Mouse (Mus musculus) MN1 (cell line): Measurements from ENCODE around the gene Hacd4.
"Not testable (repeated sequence)": the region's sequence is repeated elsewhere in the genome, so short reads cannot be mapped to it uniquely, and the experiment has no call there.

Experiments used
- DNase-seq: peaks from one replicate; pipeline ENCODE4 v3.0.0-alpha.2; 2016; ENCODE audit warnings: low spot score

Hacd4 gene

GRCm38 (mm10) chr4:88432412-88433024 is 6.2 kb downstream of the Hacd4 start:
- DNase-seq, result no peak

GRCm38 (mm10) chr4:88427630-88428239 is 11.0 kb downstream of the Hacd4 start:
- no peak for DNase-seq

GRCm38 (mm10) chr4:88424563-88424962 is 14.2 kb downstream of the Hacd4 start:
- DNase-seq, result no peak

GRCm38 (mm10) chr4:88419378-88419777 is 19.4 kb downstream of the Hacd4 start:
- DNase-seq, result no peak

- DNase-seq, result no peak
These were observed 23.7 kb downstream of the Hacd4 start for GRCm38 (mm10) chr4:88415017-88415416.

GRCm38 (mm10) chr4:88412331-88412730 is 26.4 kb downstream of the Hacd4 start:
- DNase-seq, result no peak

- no peak for DNase-seq
These were observed 29.4 kb downstream of the Hacd4 start for GRCm38 (mm10) chr4:88409279-88409678.

GRCm38 (mm10) chr4:88406887-88407696 is 31.6 kb downstream of the Hacd4 start:
- DNase-seq, result peak; percentile 67

- no peak for DNase-seq
These were observed 35.8 kb downstream of the Hacd4 start for GRCm38 (mm10) chr4:88402884-88403283.

GRCm38 (mm10) chr4:88400992-88401313 is 37.8 kb downstream of the Hacd4 start:
- DNase-seq, result no peak

GRCm38 (mm10) chr4:88400302-88400991 is 38.3 kb downstream of the Hacd4 start:
- DNase-seq, result no peak

GRCm38 (mm10) chr4:88396995-88397521 is 41.7 kb downstream of the Hacd4 start:
- no peak for DNase-seq

- no peak for DNase-seq
These were observed 43.0 kb downstream of the Hacd4 start for GRCm38 (mm10) chr4:88395717-88396116.

GRCm38 (mm10) chr4:88390596-88390995 is 48.1 kb downstream of the Hacd4 start:
- DNase-seq, result not testable (repeated sequence)

- no peak for DNase-seq
These were observed 48.7 kb downstream of the Hacd4 start for GRCm38 (mm10) chr4:88390036-88390435.

- DNase-seq, result no peak
These were observed 66.2 kb downstream of the Hacd4 start for GRCm38 (mm10) chr4:88372293-88373224.

GRCm38 (mm10) chr4:88370819-88371218 is 67.9 kb downstream of the Hacd4 start:
- no peak for DNase-seq

GRCm38 (mm10) chr4:88369951-88370350 is 68.8 kb downstream of the Hacd4 start:
- DNase-seq, result no peak

- no peak for DNase-seq
These were observed 81.3 kb downstream of the Hacd4 start for GRCm38 (mm10) chr4:88357431-88357830.

- DNase-seq, result no peak
These were observed 82.1 kb downstream of the Hacd4 start for GRCm38 (mm10) chr4:88356652-88357051.

- DNase-seq, result peak; percentile 79
These were observed 87.8 kb downstream of the Hacd4 start for GRCm38 (mm10) chr4:88350910-88351309.
